Mouse (Mus musculus): Measurements from ENCODE around the gene Prcc. TPM values are rescaled to one million over a fixed set of nuclear protein-coding genes. Genes with fewer than 3 reads are reported as not detected.

The Prcc gene
- polyA plus RNA-seq, 1 experiment = 56.5 TPM

- no peak overlapping the region for H3K4me3 ChIP-seq (replicated peaks; ENCODE audit: control insufficient read depth, low read depth, low read length)
- no peak overlapping the region for H3K27ac ChIP-seq (ENCODE audit: control insufficient read depth, insufficient read depth, low read depth, low read length, poor library complexity)
- WGBS = 67% methylated on average over 8 of the region's 8 CpGs
- TF ChIP-seq POLR2A (IDR thresholded peaks at IDR 0.05; ENCODE audit: borderline replicate concordance, control insufficient read depth, low read depth, low read length) (no peak), CTCF (IDR thresholded peaks at IDR 0.05; ENCODE audit: control insufficient read depth, insufficient read depth, low read length) (no peak)
- H3K4me1 ChIP-seq (ENCODE audit: control insufficient read depth, insufficient read depth, low read length) = no peaks in the 10 kb centered on the region
These were observed 74.1 kb downstream of the Prcc start for GRCm38 (mm10) chr3:87811297-87811696.

GRCm38 (mm10) chr3:87809322-87809962, 76.0 kb downstream of the Prcc start:
- Histone ChIP-seq H3K4me1 (ENCODE audit: control insufficient read depth, insufficient read depth, low read length) (no peaks in the 10 kb centered on the region), H3K4me3 (replicated peaks; ENCODE audit: control insufficient read depth, low read depth, low read length) (no peak overlapping the region), H3K27ac (ENCODE audit: control insufficient read depth, insufficient read depth, low read depth, low read length, poor library complexity) (no peak overlapping the region)
- WGBS = 19% methylated on average over 28 of the region's 28 CpGs
- TF ChIP-seq POLR2A (IDR thresholded peaks at IDR 0.05; ENCODE audit: borderline replicate concordance, control insufficient read depth, low read depth, low read length) = no peak
- no peak for TF ChIP-seq CTCF (IDR thresholded peaks at IDR 0.05; ENCODE audit: control insufficient read depth, insufficient read depth, low read length)

Other genes with a start within 250 kb of the Prcc start
- gene Lrrc71, start 137.0 kb downstream of the Prcc start, polyA plus RNA-seq (2011; ENCODE audit: insufficient read depth, insufficient read length, low replicate concordance, missing spikeins) = 1.4 and 11.7 TPM in 2 replicates
- not detected in 2 replicates for gene Ntrk1, start 90.4 kb downstream of the Prcc start, polyA plus RNA-seq (2011; ENCODE audit: insufficient read depth, insufficient read length, low replicate concordance, missing spikeins)
- not detected in 2 replicates for gene Insrr, start 88.7 kb downstream of the Prcc start, polyA plus RNA-seq (2011; ENCODE audit: insufficient read depth, insufficient read length, low replicate concordance, missing spikeins)
- 17.6 and 22.4 TPM in 2 replicates for gene Pear1, start 61.3 kb downstream of the Prcc start, polyA plus RNA-seq (2011; ENCODE audit: insufficient read depth, insufficient read length, low replicate concordance, missing spikeins)
- gene Sh2d2a, start 38.9 kb downstream of the Prcc start, polyA plus RNA-seq (2011; ENCODE audit: insufficient read depth, insufficient read length, low replicate concordance, missing spikeins) = 0.79 and 3.0 TPM in 2 replicates
- gene Hdgf, start 20.7 kb upstream of the Prcc start, polyA plus RNA-seq (2011; ENCODE audit: insufficient read depth, insufficient read length, low replicate concordance, missing spikeins) = 286 and 446 TPM in 2 replicates
- 98.1 and 217 TPM in 2 replicates for gene Mrpl24, start 33.9 kb upstream of the Prcc start, polyA plus RNA-seq (2011; ENCODE audit: insufficient read depth, insufficient read length, low replicate concordance, missing spikeins)
- gene Isg20l2, start 44.7 kb upstream of the Prcc start, polyA plus RNA-seq (2011; ENCODE audit: insufficient read depth, insufficient read length, low replicate concordance, missing spikeins) = 16.4 and 18.4 TPM in 2 replicates
- gene Rrnad1, start 45.1 kb upstream of the Prcc start, polyA plus RNA-seq (2011; ENCODE audit: insufficient read depth, insufficient read length, low replicate concordance, missing spikeins) = 16.2 and 27.7 TPM in 2 replicates
- 3.3 TPM in 1 of 2 replicates, not detected in the other for gene Crabp2, start 63.1 kb upstream of the Prcc start, polyA plus RNA-seq (2011; ENCODE audit: insufficient read depth, insufficient read length, low replicate concordance, missing spikeins)
- gene Nes, start 85.5 kb upstream of the Prcc start, polyA plus RNA-seq (2011; ENCODE audit: insufficient read depth, insufficient read length, low replicate concordance, missing spikeins) = 0.41 and 0.67 TPM in 2 replicates
- gene Bcan, start 114.6 kb upstream of the Prcc start, polyA plus RNA-seq (2011; ENCODE audit: insufficient read depth, insufficient read length, low replicate concordance, missing spikeins) = 0.95 TPM in 1 of 2 replicates, not detected in the other
- not detected in 2 replicates for gene Hapln2, start 142.0 kb upstream of the Prcc start, polyA plus RNA-seq (2011; ENCODE audit: insufficient read depth, insufficient read length, low replicate concordance, missing spikeins)
- gene Gpatch4, start 157.5 kb upstream of the Prcc start, polyA plus RNA-seq (2011; ENCODE audit: insufficient read depth, insufficient read length, low replicate concordance, missing spikeins) = 36.2 and 40.5 TPM in 2 replicates
- gene Naxe, start 172.9 kb upstream of the Prcc start, polyA plus RNA-seq (2011; ENCODE audit: insufficient read depth, insufficient read length, low replicate concordance, missing spikeins) = 17.1 and 54.7 TPM in 2 replicates
- not detected in 2 replicates for gene Ttc24, start 192.7 kb upstream of the Prcc start, polyA plus RNA-seq (2011; ENCODE audit: insufficient read depth, insufficient read length, low replicate concordance, missing spikeins)
- 11.5 and 21.5 TPM in 2 replicates for gene Iqgap3, start 196.4 kb upstream of the Prcc start, polyA plus RNA-seq (2011; ENCODE audit: insufficient read depth, insufficient read length, low replicate concordance, missing spikeins)

Data from bone marrow, adult 2 months (tissue).